Mouse (Mus musculus): ENCODE results near the gene Dscam. TPM values are rescaled to one million over a fixed set of nuclear protein-coding genes. Genes with fewer than 3 reads are reported as not detected.

Gene Dscam
- total and polyA plus RNA-seq, 2 experiments from 2014 or later, result not detected

DNA sequence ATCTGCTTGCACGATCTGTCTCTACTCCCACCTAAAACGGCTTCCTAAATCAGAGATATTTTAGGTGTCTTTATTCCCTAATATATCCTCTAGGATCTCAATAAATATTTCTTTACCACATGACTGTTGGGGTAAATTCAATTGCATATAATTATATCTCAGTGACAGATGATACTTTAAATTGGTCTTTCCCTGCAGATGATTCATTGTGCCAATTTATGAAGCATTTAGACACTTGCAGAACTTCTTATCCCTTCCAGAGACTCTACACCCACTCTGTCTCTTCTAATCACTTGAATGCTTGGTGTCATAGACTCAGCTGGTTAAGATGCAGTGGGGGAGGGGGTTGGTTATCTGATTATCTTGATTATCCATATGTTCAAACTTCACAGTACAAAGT lies 97.9 kb downstream of the Dscam start:
- no peak for ATAC-seq (ENCODE audit: insufficient read depth, low read depth)
- Histone ChIP-seq H3K4me1 (ENCODE audit: control insufficient read depth, insufficient read depth) (no peaks in the 10 kb centered on the region), H3K9me3 (replicated peaks; ENCODE audit: control insufficient read depth, low read length) (no peaks in the 10 kb centered on the region), H3K36me3 (replicated peaks; ENCODE audit: control insufficient read depth, insufficient read depth, low read length) (no peaks in the 10 kb centered on the region), H3K27ac (ENCODE audit: low read depth) (no peak overlapping the region), H3K4me3 (ENCODE audit: low read depth, low read length) (no peak overlapping the region), H3K27me3 (ENCODE audit: control insufficient read depth, insufficient read depth, low read length) (no peaks in the 10 kb centered on the region), H3K9ac (replicated peaks; ENCODE audit: low read depth, low read length) (no peak overlapping the region), H3K4me2 (ENCODE audit: low read depth, low read length) (no peak overlapping the region)
- TF ChIP-seq CTCF (IDR thresholded peaks at IDR 0.05; ENCODE audit: low read depth) (no peak), EP300 (IDR thresholded peaks at IDR 0.05; ENCODE audit: low read depth) (no peak)
- WGBS, result 83% methylated on average over 2 of the region's 2 CpGs
- no peak for DNase-seq (ENCODE audit: low spot score)

DNA sequence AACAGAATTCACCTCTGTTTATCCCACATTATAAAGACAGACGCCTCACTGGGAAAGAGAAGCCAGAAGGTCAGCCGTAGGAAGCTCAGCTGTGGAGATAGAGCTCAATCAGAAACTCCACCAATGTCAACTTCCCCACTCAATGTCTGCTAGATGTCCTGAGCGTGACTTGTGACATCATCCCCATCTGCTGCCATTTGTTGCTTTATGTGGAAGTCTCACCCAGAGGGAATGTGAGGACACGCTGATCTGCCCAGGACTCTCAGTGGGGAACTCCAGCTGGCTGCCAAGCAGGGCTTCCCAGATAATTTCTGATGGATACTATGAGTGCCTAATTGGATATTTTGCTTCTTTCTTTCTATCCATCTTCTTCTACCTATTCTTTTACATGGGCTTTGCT lies 103.7 kb downstream of the Dscam start:
- WGBS, result 37% methylated on average over 4 of the region's 4 CpGs
- TF ChIP-seq CTCF (IDR thresholded peaks at IDR 0.05; ENCODE audit: low read depth), result no peak
- TF ChIP-seq EP300 (IDR thresholded peaks at IDR 0.05; ENCODE audit: low read depth), result no peak
- Histone ChIP-seq H3K27ac (ENCODE audit: low read depth) (no peak overlapping the region), H3K9me3 (replicated peaks; ENCODE audit: control insufficient read depth, low read length) (no peaks in the 10 kb centered on the region), H3K27me3 (ENCODE audit: control insufficient read depth, insufficient read depth, low read length) (no peaks in the 10 kb centered on the region), H3K4me1 (ENCODE audit: control insufficient read depth, insufficient read depth) (no peaks in the 10 kb centered on the region), H3K9ac (replicated peaks; ENCODE audit: low read depth, low read length) (no peak overlapping the region), H3K4me2 (ENCODE audit: low read depth, low read length) (no peak overlapping the region), H3K4me3 (ENCODE audit: low read depth, low read length) (no peak overlapping the region), H3K36me3 (replicated peaks; ENCODE audit: control insufficient read depth, insufficient read depth, low read length) (no peaks in the 10 kb centered on the region)
- DNase-seq (ENCODE audit: low spot score) (no peak), ATAC-seq (ENCODE audit: insufficient read depth, low read depth) (no peak)

DNA sequence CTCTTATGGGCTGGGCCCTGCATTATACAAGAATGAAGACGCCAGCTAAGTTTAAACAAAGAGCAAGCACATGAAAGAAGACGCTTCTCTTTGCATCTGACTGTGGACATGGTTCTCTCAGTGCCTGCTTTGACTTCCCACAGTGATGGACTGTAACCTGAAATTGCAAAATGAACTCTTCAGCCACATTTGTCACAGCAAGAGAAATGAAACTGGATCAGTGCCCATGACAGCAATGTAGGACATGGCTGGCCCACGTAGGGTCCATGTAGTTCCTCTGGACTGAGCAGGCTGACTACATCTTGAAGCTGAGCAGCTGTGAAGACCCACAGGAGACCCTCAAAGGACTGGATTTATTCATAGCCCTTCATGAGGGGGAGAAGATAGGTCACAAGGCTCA lies 108.3 kb downstream of the Dscam start:
- Histone ChIP-seq H3K4me3 (ENCODE audit: low read depth, low read length) (no peak overlapping the region), H3K27me3 (ENCODE audit: control insufficient read depth, insufficient read depth, low read length) (no peaks in the 10 kb centered on the region), H3K36me3 (replicated peaks; ENCODE audit: control insufficient read depth, insufficient read depth, low read length) (no peaks in the 10 kb centered on the region), H3K9me3 (replicated peaks; ENCODE audit: control insufficient read depth, low read length) (no peaks in the 10 kb centered on the region), H3K4me2 (ENCODE audit: low read depth, low read length) (no peak overlapping the region), H3K9ac (replicated peaks; ENCODE audit: low read depth, low read length) (no peak overlapping the region), H3K27ac (ENCODE audit: low read depth) (no peak overlapping the region), H3K4me1 (ENCODE audit: control insufficient read depth, insufficient read depth) (no peaks in the 10 kb centered on the region)
- no peak for DNase-seq (ENCODE audit: low spot score)
- TF ChIP-seq CTCF (IDR thresholded peaks at IDR 0.05; ENCODE audit: low read depth) (no peak), EP300 (IDR thresholded peaks at IDR 0.05; ENCODE audit: low read depth) (no peak)
- no peak for ATAC-seq (ENCODE audit: insufficient read depth, low read depth)
- 73% methylated on average over 3 of the region's 3 CpGs for WGBS

DNA sequence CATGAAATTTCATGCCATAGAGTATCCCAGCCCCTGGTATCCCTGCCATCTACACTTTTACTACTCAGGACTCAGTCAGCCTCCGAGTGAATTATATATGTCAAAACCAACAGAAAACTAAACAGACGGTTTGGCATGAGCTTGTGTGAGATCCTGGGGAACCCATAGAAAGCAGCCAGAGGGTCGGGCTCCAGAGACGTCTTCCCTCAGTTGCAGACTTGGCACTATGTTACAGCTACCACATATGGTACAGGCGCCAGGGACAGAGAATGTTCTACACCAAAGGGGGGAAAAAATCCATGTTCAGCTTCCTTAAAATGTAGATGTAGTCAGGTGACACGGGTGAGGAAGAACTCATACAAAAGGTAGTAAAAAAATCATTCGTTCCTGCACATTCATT lies 109.2 kb downstream of the Dscam start:
- Histone ChIP-seq H3K9me3 (replicated peaks; ENCODE audit: control insufficient read depth, low read length) (no peaks in the 10 kb centered on the region), H3K9ac (replicated peaks; ENCODE audit: low read depth, low read length) (no peak overlapping the region), H3K27ac (ENCODE audit: low read depth) (no peak overlapping the region), H3K4me3 (ENCODE audit: low read depth, low read length) (no peak overlapping the region), H3K4me1 (ENCODE audit: control insufficient read depth, insufficient read depth) (no peaks in the 10 kb centered on the region), H3K36me3 (replicated peaks; ENCODE audit: control insufficient read depth, insufficient read depth, low read length) (no peaks in the 10 kb centered on the region), H3K27me3 (ENCODE audit: control insufficient read depth, insufficient read depth, low read length) (no peaks in the 10 kb centered on the region), H3K4me2 (ENCODE audit: low read depth, low read length) (no peak overlapping the region)
- TF ChIP-seq CTCF (IDR thresholded peaks at IDR 0.05; ENCODE audit: low read depth), result no peak
- WGBS, result 80% methylated on average over 7 of the region's 7 CpGs
- ATAC-seq (ENCODE audit: insufficient read depth, low read depth), result no peak
- no peak for DNase-seq (ENCODE audit: low spot score)

DNA sequence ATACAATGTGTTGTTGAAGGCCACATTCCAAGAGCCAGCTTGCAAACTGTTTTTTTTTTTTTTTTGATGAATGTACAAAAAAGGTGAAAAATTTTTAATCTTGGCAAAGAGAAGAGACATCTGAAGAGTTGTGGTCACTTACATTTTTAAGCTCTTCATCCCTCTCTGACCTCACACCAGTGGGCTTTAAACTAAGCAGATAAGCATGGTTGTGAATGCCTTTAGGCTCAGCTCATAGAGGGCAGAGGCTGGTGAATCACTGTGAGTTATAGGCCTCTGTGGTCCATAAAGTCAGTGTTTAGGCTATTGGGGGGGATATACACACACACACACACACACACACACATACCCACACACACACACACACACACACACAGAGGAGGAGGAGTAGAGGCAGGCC lies 109.8 kb downstream of the Dscam start:
- Histone ChIP-seq H3K9ac (replicated peaks; ENCODE audit: low read depth, low read length) (no peak overlapping the region), H3K4me1 (ENCODE audit: control insufficient read depth, insufficient read depth) (no peaks in the 10 kb centered on the region), H3K27me3 (ENCODE audit: control insufficient read depth, insufficient read depth, low read length) (no peaks in the 10 kb centered on the region), H3K36me3 (replicated peaks; ENCODE audit: control insufficient read depth, insufficient read depth, low read length) (no peaks in the 10 kb centered on the region), H3K27ac (ENCODE audit: low read depth) (no peak overlapping the region), H3K4me2 (ENCODE audit: low read depth, low read length) (no peak overlapping the region), H3K4me3 (ENCODE audit: low read depth, low read length) (no peak overlapping the region), H3K9me3 (replicated peaks; ENCODE audit: control insufficient read depth, low read length) (no peaks in the 10 kb centered on the region)
- TF ChIP-seq EP300 (IDR thresholded peaks at IDR 0.05; ENCODE audit: low read depth) (no peak), CTCF (IDR thresholded peaks at IDR 0.05; ENCODE audit: low read depth) (no peak)
- ATAC-seq (ENCODE audit: insufficient read depth, low read depth) (no peak), DNase-seq (ENCODE audit: low spot score) (no peak)

DNA sequence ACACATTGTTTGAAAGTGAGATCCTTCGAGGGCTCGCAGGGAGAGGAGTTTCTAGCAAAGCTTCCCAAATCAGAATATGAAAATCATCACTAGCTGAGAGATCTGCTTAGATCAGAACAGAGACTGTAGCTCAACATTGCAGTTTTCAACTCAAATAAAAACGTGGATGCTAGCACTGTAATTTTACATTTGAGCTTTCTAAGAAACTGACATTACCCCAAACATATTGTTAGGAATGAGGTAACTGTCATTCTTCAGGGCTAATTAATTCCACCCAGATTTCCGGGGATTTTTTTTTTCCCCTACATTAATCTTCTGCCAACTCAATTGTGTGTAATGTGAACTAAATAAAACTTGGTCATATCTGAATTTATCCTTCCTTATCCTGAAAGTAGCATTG lies 110.3 kb downstream of the Dscam start:
- H3K27ac ChIP-seq (ENCODE audit: low read depth), result no peak overlapping the region
- ATAC-seq (ENCODE audit: insufficient read depth, low read depth), result no peak
- H3K36me3 ChIP-seq (replicated peaks; ENCODE audit: control insufficient read depth, insufficient read depth, low read length), result no peaks in the 10 kb centered on the region
- no peak for TF ChIP-seq EP300 (IDR thresholded peaks at IDR 0.05; ENCODE audit: low read depth)
- no peak for TF ChIP-seq CTCF (IDR thresholded peaks at IDR 0.05; ENCODE audit: low read depth)
- no peak overlapping the region for H3K4me3 ChIP-seq (ENCODE audit: low read depth, low read length)
- DNase-seq (ENCODE audit: low spot score), result no peak
- H3K4me2 ChIP-seq (ENCODE audit: low read depth, low read length), result no peak overlapping the region
- WGBS, result 67% methylated on average over 4 of the region's 4 CpGs
- H3K4me1 ChIP-seq (ENCODE audit: control insufficient read depth, insufficient read depth), result no peaks in the 10 kb centered on the region
- no peak overlapping the region for H3K9ac ChIP-seq (replicated peaks; ENCODE audit: low read depth, low read length)
- no peaks in the 10 kb centered on the region for H3K27me3 ChIP-seq (ENCODE audit: control insufficient read depth, insufficient read depth, low read length)
- H3K9me3 ChIP-seq (replicated peaks; ENCODE audit: control insufficient read depth, low read length), result no peaks in the 10 kb centered on the region

Measured in heart, postnatal 0 days (tissue).